Mouse (Mus musculus) liver, postnatal 0 days (tissue): Measurements from ENCODE around the gene Tmem150b.

Experiments
- CTCF ChIP-seq: sonication (generic); IDR thresholded peaks from 2 replicates; pipeline ENCODE4 v1.5.1; 2016; ENCODE audit warnings: antibody characterized with exemption, low read depth
- EP300 ChIP-seq: IDR thresholded peaks from 2 replicates; pipeline ENCODE4 v1.6.1; 2016; ENCODE audit warnings: antibody characterized with exemption, low read depth, mild to moderate bottlenecking

DNA sequence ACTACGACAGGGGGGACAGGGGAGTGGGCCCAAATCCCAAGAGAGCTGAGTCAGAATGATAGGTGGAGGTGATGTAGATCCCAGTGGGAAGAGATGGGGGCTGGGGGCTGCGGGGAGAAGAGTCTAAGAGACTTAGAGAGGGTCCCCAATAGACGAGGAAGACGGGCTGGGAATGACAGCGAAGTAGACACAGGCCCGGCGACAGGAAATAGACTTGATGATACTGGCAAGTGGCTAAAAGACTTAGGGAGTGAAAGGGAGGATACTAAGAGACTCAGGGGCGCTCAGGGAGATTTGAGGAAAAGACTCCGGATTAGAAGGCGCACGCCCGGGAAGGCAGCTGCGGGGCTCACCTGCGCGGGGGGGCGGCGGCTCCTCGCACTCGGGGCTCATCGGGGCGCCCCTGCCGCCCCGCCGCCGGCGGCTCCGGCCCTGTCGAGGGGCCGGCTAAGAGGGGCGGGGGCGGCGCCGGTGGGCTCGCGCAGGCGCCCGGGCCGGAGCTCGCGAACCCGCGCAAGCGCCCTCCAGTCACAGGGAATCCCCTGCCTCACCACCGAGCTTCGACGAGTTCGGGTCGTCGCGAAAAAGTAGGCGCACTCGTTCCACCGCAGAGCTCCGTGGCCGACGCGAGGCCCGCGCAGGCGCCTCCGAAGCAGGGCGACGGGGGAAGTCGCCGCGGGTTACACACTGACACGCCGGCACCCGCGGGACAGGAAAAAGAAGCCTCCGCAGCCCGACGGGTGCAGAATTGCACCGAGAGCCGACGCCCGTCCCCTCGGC lies 66.7 kb downstream of the Tmem150b start:
- TF ChIP-seq EP300: no peak
- TF ChIP-seq CTCF: no peak
